Mouse (Mus musculus): Measurements from ENCODE around the gene Cckar.

- TF ChIP-seq CTCF (IDR thresholded peaks at IDR 0.05; ENCODE audit: extremely low read depth, insufficient read depth, low read length) (no peak), POLR2A (IDR thresholded peaks at IDR 0.05; ENCODE audit: extremely low read depth, insufficient read depth, low read length) (no peak)
Measured at GRCm38 (mm10) chr5:53692100-53692499, 15.4 kb downstream of the Cckar start.
